Mouse (Mus musculus) midbrain, postnatal 0 days (tissue): ENCODE measurements around the gene Rbm25. TPM values are rescaled to one million over a fixed set of nuclear protein-coding genes. Genes with fewer than 3 reads are reported as not detected.
A peak's percentile ranks its signal among the peaks of the same experiment; 100 is the strongest.

Source experiments
- ATAC-seq: fragments of 200-750 bp; cut with Nextera tagmentation; 2 replicates; pipeline ENCODE4 v1.8.0; 2017; ENCODE audit warnings: moderate number of reproducible peaks, mild to moderate bottlenecking, moderate TSS enrichment, moderate library complexity; ENCODE audit not compliant: low FRiP score
- DNase-seq: peaks from one replicate; pipeline ENCODE4 v3.0.0-alpha.2; 2015; ENCODE audit warnings: low spot score
- H3K27ac ChIP-seq: fragments of 300-500 bp; sonication (generic); 2 replicates; pipeline ENCODE4 v1.5.1; 2014; ENCODE audit warnings: low read depth, mild to moderate bottlenecking, low read length, mixed read lengths
- H3K27me3 ChIP-seq: fragments of 300-500 bp; sonication (generic); 2 replicates; pipeline ENCODE4 v1.6.1; 2014; ENCODE audit warnings: low read length, control low read depth, mixed read lengths; ENCODE audit not compliant: insufficient read depth
- H3K36me3 ChIP-seq: fragments of 300-500 bp; sonication (generic); 2 replicates; pipeline ENCODE4 v1.6.1; 2014; ENCODE audit warnings: low read length, control low read depth, mixed read lengths; ENCODE audit not compliant: insufficient read depth
- H3K4me1 ChIP-seq: fragments of 300-500 bp; sonication (generic); 2 replicates; pipeline ENCODE4 v1.6.1; 2014; ENCODE audit warnings: mild to moderate bottlenecking, control low read depth, antibody characterized with exemption, low read length, mixed read lengths; ENCODE audit not compliant: insufficient read depth
- H3K4me2 ChIP-seq: fragments of 300-500 bp; sonication (generic); 2 replicates; pipeline ENCODE4 v1.6.1; 2014; ENCODE audit warnings: low read depth, mild to moderate bottlenecking, low read length, mixed read lengths; ENCODE audit not compliant: poor library complexity, severe bottlenecking
- H3K4me3 ChIP-seq: fragments of 300-500 bp; sonication (generic); 2 replicates; pipeline ENCODE4 v1.5.1; 2014; ENCODE audit warnings: low read depth, mild to moderate bottlenecking, low read length, moderate library complexity
- H3K9ac ChIP-seq: fragments of 300-500 bp; sonication (generic); replicated peaks from 2 replicates; pipeline ENCODE4 v1.6.1; 2014; ENCODE audit warnings: mild to moderate bottlenecking, low read length, moderate library complexity, mixed read lengths; ENCODE audit not compliant: poor library complexity, severe bottlenecking
- H3K9me3 ChIP-seq: fragments of 300-500 bp; sonication (generic); 2 replicates; pipeline ENCODE4 v1.6.1; 2016; ENCODE audit warnings: low read length, control low read depth
- CTCF ChIP-seq: IDR thresholded peaks from 2 replicates; pipeline ENCODE4 v1.5.1; 2016; ENCODE audit warnings: antibody characterized with exemption, mild to moderate bottlenecking
- WGBS: fragments of 180-500 bp; shearing (Covaris S2); extraction: QIAGEN DNeasy Blood & Tissue Kit; methylation state at CpG from one replicate; pipeline ENCODE4 v1.1.7; 2014; 5-methylcytosine and 5-hydroxymethylcytosine counted together
- polyA plus RNA-seq: library from polyadenylated mRNA; unstranded; fragments of >200 nt; fragmentation: Nextera tagmentation; extraction: Ambion mirVana; gene quantifications from 2 replicates; pipeline ENCODE4 v1.2.1, GENCODE M21; 2015
- total RNA-seq: library from RNA; depleted of rRNA; stranded (reverse); fragments of >200 nt; gene quantifications from 2 replicates; pipeline ENCODE4 v1.2.3, GENCODE M21; 2014

Rbm25 gene
- total and polyA plus RNA-seq, 2 experiments from 2014 or later, result 68.2 to 231 TPM

DNA sequence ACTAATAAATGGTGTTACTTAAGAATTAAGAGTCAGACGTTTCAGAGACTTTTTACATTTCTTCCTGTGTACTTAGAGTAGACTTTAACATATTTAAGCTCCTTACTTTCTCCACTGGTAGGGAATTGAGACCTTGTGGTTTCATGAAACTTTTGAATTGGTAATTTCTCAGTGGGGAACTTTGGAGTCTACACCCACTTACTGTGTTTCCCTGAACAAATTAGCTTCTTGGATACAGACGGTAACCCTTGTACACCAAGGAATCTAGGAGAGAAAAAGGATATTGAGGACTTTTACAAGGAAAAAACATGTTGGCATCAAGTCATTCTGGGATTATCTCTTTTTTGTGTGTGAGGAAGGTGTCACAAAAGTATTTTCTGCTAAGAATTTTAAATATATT, 2.8 kb downstream of the Rbm25 start:
- Histone ChIP-seq H3K4me3 (peak overlapping the region; percentile 96; the same call in 1 of the 2 replicates), H3K4me1 (no peaks in the 10 kb centered on the region), H3K27me3 (no peaks in the 10 kb centered on the region), H3K36me3 (peaks cover 2% of the 10 kb centered on the region; the same call in 1 of the 2 replicates), H3K4me2 (peak overlapping the region; percentile 52), H3K9me3 (no peaks in the 10 kb centered on the region), H3K9ac (no peak overlapping the region), H3K27ac (no peak overlapping the region)
- 30% methylated on average over 2 of the region's 2 CpGs for WGBS
- ATAC-seq (no peak), DNase-seq (no peak)
- TF ChIP-seq CTCF, result no peak

DNA sequence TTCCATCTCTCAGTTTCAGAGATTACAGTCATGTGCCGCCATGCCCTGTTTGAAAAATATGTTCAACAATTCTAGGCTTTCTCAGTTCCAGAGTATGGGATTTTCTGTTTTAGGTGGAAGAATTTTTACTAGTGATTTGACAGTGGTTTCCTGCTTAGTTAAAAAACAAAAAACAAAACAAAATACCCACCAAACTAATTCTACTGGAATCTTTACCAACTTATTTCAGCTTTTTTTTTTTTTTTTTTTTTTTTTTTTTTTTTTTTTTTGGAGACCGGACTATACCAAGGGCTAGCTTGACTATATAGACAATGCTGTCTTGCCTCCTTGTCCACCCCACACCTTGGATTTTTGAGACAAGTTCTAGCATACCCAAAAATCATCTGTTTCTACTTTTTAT, 10.2 kb downstream of the Rbm25 start:
- H3K4me2 ChIP-seq, result no peak overlapping the region
- H3K27me3 ChIP-seq, result no peaks in the 10 kb centered on the region
- DNase-seq (no peak), ATAC-seq (no peak)
- no peaks in the 10 kb centered on the region for H3K9me3 ChIP-seq
- WGBS, result 94% methylated on average over 2 of the region's 2 CpGs
- H3K9ac ChIP-seq, result no peak overlapping the region
- no peaks in the 10 kb centered on the region for H3K4me1 ChIP-seq
- H3K27ac ChIP-seq, result no peak overlapping the region
- H3K4me3 ChIP-seq, result no peak overlapping the region
- no peak for TF ChIP-seq CTCF
- peaks cover 30% of the 10 kb centered on the region for H3K36me3 ChIP-seq

DNA sequence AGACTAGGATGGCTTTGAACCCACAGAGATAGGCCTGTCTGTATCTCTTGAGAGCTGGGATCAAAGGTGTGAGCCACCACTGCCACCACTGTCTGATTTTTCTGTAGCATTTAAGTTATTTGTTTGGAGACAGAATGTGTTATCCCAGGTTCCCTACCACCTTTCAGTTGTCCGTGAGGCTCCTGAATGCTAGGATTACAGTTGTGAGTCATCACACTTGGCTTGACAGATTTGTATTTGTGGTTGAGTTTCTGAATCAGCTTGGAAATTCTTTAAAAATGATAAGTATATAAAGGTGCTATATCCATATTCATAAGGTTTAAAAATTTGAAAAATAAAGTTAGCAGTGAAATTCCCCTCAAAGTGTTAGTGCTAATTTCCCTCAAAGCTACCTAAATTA, 12.1 kb downstream of the Rbm25 start:
- no peak for DNase-seq
- 88% methylated on average over 1 of the region's 1 CpGs for WGBS
- H3K27ac ChIP-seq, result no peak overlapping the region

GRCm38 (mm10) chr12:83650346-83650745, 19.3 kb downstream of the Rbm25 start:
- DNase-seq, result no peak
- no peak overlapping the region for H3K27ac ChIP-seq
- no peak for ATAC-seq
- TF ChIP-seq CTCF, result no peak
- 96% methylated on average over 3 of the region's 3 CpGs for WGBS
- H3K4me3 ChIP-seq, result no peak overlapping the region
- no peak overlapping the region for H3K4me2 ChIP-seq
- peaks cover 15% of the 10 kb centered on the region for H3K36me3 ChIP-seq
- no peak overlapping the region for H3K9ac ChIP-seq
- no peaks in the 10 kb centered on the region for H3K4me1 ChIP-seq
- H3K9me3 ChIP-seq, result no peaks in the 10 kb centered on the region
- no peaks in the 10 kb centered on the region for H3K27me3 ChIP-seq

More for the DNA sequence above, 12.1 kb downstream of the Rbm25 start:
- H3K9me3 ChIP-seq, result no peaks in the 10 kb centered on the region
- H3K4me2 ChIP-seq, result no peak overlapping the region
- H3K9ac ChIP-seq, result no peak overlapping the region
- peaks cover 28% of the 10 kb centered on the region for H3K36me3 ChIP-seq
- TF ChIP-seq CTCF, result no peak
- no peak for ATAC-seq
- no peaks in the 10 kb centered on the region for H3K27me3 ChIP-seq
- H3K4me3 ChIP-seq, result no peak overlapping the region
- no peaks in the 10 kb centered on the region for H3K4me1 ChIP-seq

- H3K36me3 ChIP-seq, result peaks cover 13% of the 10 kb centered on the region
- H3K4me1 ChIP-seq, result no peaks in the 10 kb centered on the region
- no peaks in the 10 kb centered on the region for H3K9me3 ChIP-seq
- DNase-seq (no peak), ATAC-seq (no peak)
- no peak overlapping the region for H3K9ac ChIP-seq
- H3K4me3 ChIP-seq, result no peak overlapping the region
- no peak for TF ChIP-seq CTCF
- H3K4me2 ChIP-seq, result no peak overlapping the region
- no peaks in the 10 kb centered on the region for H3K27me3 ChIP-seq
- no peak overlapping the region for H3K27ac ChIP-seq
Observed at GRCm38 (mm10) chr12:83651414-83651813, 20.4 kb downstream of the Rbm25 start.

DNA sequence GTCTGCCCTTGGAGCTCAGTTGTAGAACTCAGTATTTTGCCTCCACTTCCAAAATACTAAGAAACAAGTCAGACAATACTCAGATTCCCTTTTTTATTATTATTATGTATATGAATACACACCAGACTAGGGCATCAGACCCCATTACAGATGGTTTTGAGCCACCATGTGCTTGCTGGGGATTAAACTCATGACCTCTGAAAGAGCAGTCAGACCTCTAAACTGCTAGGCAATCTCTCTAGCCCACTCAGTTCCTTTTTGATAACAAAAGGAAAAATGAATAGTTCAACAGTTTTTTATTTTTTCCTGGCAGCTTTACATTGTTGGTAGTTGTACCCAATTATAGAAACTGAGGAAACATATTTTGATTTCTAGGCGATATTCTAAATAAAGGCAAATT, 54.4 kb downstream of the Rbm25 start:
- 100% methylated on average over 1 of the region's 1 CpGs for WGBS
- no peak overlapping the region for H3K27ac ChIP-seq
- no peak overlapping the region for H3K9ac ChIP-seq
- H3K9me3 ChIP-seq, result no peaks in the 10 kb centered on the region
- H3K4me1 ChIP-seq, result no peaks in the 10 kb centered on the region
- H3K36me3 ChIP-seq, result peaks cover 13% of the 10 kb centered on the region; the same call in 1 of the 2 replicates
- H3K27me3 ChIP-seq, result no peaks in the 10 kb centered on the region
- H3K4me3 ChIP-seq, result no peak overlapping the region
- no peak for DNase-seq
- H3K4me2 ChIP-seq, result no peak overlapping the region
- no peak for TF ChIP-seq CTCF
- no peak for ATAC-seq
